Mouse (Mus musculus) myocyte (in vitro differentiated cells): ENCODE data around the gene Cdh3. TPM values are rescaled to one million over a fixed set of nuclear protein-coding genes. Genes with fewer than 3 reads are reported as not detected.

ENCODE experiments used
- H3K27me3 ChIP-seq: one replicate; pipeline ENCODE4 v1.6.1; 2011; ENCODE audit not compliant: control insufficient read depth, insufficient read depth, insufficient read length
- H3K36me3 ChIP-seq: one replicate; pipeline ENCODE4 v1.6.1; 2011; ENCODE audit not compliant: control insufficient read depth, insufficient read depth
- H3K4me2 ChIP-seq: one replicate; pipeline ENCODE4 v1.6.1; 2011; ENCODE audit warnings: low read depth, control low read depth
- H3K4me3 ChIP-seq: one replicate; pipeline ENCODE4 v1.5.1; 2011; ENCODE audit warnings: mild to moderate bottlenecking, control low read depth, moderate library complexity
- H3K79me2 ChIP-seq: one replicate; pipeline ENCODE4 v1.6.1; 2011; ENCODE audit not compliant: control insufficient read depth, insufficient read depth
- H3ac ChIP-seq: one replicate; pipeline ENCODE4 v1.6.1; 2011; ENCODE audit not compliant: control insufficient read depth, insufficient read length
- CEBPB ChIP-seq: IDR thresholded peaks from 2 replicates; pipeline ENCODE4 v1.6.1; 2011; ENCODE audit warnings: mild to moderate bottlenecking, moderate library complexity; ENCODE audit not compliant: poor library complexity, insufficient read depth, severe bottlenecking
- E2F4 ChIP-seq: IDR thresholded peaks from one replicate; pipeline ENCODE4 v1.6.1; 2011; ENCODE audit warnings: mild to moderate bottlenecking, control low read depth, moderate library complexity; ENCODE audit not compliant: insufficient read depth
- MAX ChIP-seq: IDR thresholded peaks from one replicate; pipeline ENCODE4 v1.6.1; 2011; ENCODE audit warnings: low read depth, mild to moderate bottlenecking, control low read depth
- MYOD1 ChIP-seq, 3 experiments: IDR thresholded peaks; one replicate each; pipeline ENCODE4 v1.6.1; 2011; ENCODE audit warnings: control low read depth in 2 of 3, low read depth in 2 of 3, mild to moderate bottlenecking in 2 of 3, moderate library complexity in 1 of 3; ENCODE audit not compliant: insufficient read length in 2 of 3, control insufficient read depth in 1 of 3
- MYOG ChIP-seq, 3 experiments: IDR thresholded peaks; one replicate each; pipeline ENCODE4 v1.6.1; 2011; ENCODE audit warnings: control low read depth in 2 of 3, low read depth in 2 of 3, mild to moderate bottlenecking in 2 of 3; ENCODE audit not compliant: insufficient read length in 2 of 3, control insufficient read depth in 1 of 3, insufficient read depth in 1 of 3
- POLR2A ChIP-seq: IDR thresholded peaks from one replicate; pipeline ENCODE4 v1.6.1; 2011; ENCODE audit warnings: low read depth, mild to moderate bottlenecking, control low read depth, moderate library complexity; ENCODE audit not compliant: insufficient read length
- POLR2AphosphoS2 ChIP-seq: IDR thresholded peaks from one replicate; pipeline ENCODE4 v1.6.1; 2011; ENCODE audit warnings: low read depth, control low read depth; ENCODE audit not compliant: insufficient read length
- REST ChIP-seq: IDR thresholded peaks from one replicate; pipeline ENCODE4 v1.6.1; 2011; ENCODE audit warnings: mild to moderate bottlenecking, control low read depth, moderate library complexity; ENCODE audit not compliant: insufficient read depth, insufficient read length
- SRF ChIP-seq: IDR thresholded peaks from one replicate; pipeline ENCODE4 v1.6.1; 2011; ENCODE audit warnings: low read depth; ENCODE audit not compliant: control insufficient read depth, insufficient read length
- TCF12 ChIP-seq: IDR thresholded peaks from one replicate; pipeline ENCODE4 v1.6.1; 2011; ENCODE audit warnings: mild to moderate bottlenecking, control low read depth; ENCODE audit not compliant: poor library complexity, insufficient read depth, severe bottlenecking
- TCF3 ChIP-seq: IDR thresholded peaks from one replicate; pipeline ENCODE4 v1.6.1; 2011; ENCODE audit warnings: low read depth, control low read depth; ENCODE audit not compliant: insufficient read length
- USF1 ChIP-seq: IDR thresholded peaks from one replicate; pipeline ENCODE4 v1.6.1; 2011; ENCODE audit warnings: low read depth, mild to moderate bottlenecking, control low read depth, moderate library complexity
- polyA plus RNA-seq: library from polyadenylated mRNA; unstranded; fragments of >200 nt; fragmentation: generic; extraction: Trizol; gene quantifications from one replicate; pipeline ENCODE4 v1.2.1, GENCODE M21; 2012; ENCODE audit warnings: missing spikeins

Gene Cdh3
- polyA plus RNA-seq, 1 experiment: 0.17 TPM

- no peaks in the 10 kb centered on the region for H3K36me3 ChIP-seq
These were observed 32.4 kb downstream of the Cdh3 start for GRCm38 (mm10) chr8:106543043-106543442.

GRCm38 (mm10) chr8:106545149-106545548 is 34.5 kb downstream of the Cdh3 start:
- Histone ChIP-seq H3ac (no peak overlapping the region), H3K4me2 (no peak overlapping the region), H3K4me3 (no peak overlapping the region), H3K27me3 (no peaks in the 10 kb centered on the region), H3K79me2 (no peaks in the 10 kb centered on the region), H3K36me3 (no peaks in the 10 kb centered on the region)
- TF ChIP-seq POLR2A: no peak
- no peak for TF ChIP-seq TCF12
- no peak for TF ChIP-seq MYOD1 (IDR thresholded peaks at IDR 0.05; ENCODE audit: control insufficient read depth in 1 of 3, insufficient read length in 2 of 3, low read depth in 2 of 3)
- TF ChIP-seq MYOG (IDR thresholded peaks at IDR 0.05; ENCODE audit: control insufficient read depth in 1 of 3, insufficient read depth in 1 of 3, insufficient read length in 2 of 3, low read depth in 2 of 3): no peak
- no peak for TF ChIP-seq POLR2AphosphoS2
- no peak for TF ChIP-seq USF1
- no peak for TF ChIP-seq TCF3
- TF ChIP-seq CEBPB: no peak
- TF ChIP-seq MAX: no peak
- no peak for TF ChIP-seq E2F4
- TF ChIP-seq SRF: no peak

More at GRCm38 (mm10) chr8:106543043-106543442, 32.4 kb downstream of the Cdh3 start:
- H3K79me2 ChIP-seq: no peaks in the 10 kb centered on the region
- H3ac ChIP-seq: no peak overlapping the region
- no peak for TF ChIP-seq CEBPB
- no peak for TF ChIP-seq POLR2AphosphoS2
- TF ChIP-seq REST: no peak
- no peak for TF ChIP-seq SRF
- no peak for TF ChIP-seq MYOG (IDR thresholded peaks at IDR 0.05; ENCODE audit: control insufficient read depth in 1 of 3, insufficient read depth in 1 of 3, insufficient read length in 2 of 3, low read depth in 2 of 3)
- TF ChIP-seq TCF12: no peak
- TF ChIP-seq MAX: no peak
- TF ChIP-seq E2F4: no peak
- TF ChIP-seq USF1: no peak
- TF ChIP-seq TCF3: no peak
- no peak for TF ChIP-seq MYOD1 (IDR thresholded peaks at IDR 0.05; ENCODE audit: control insufficient read depth in 1 of 3, insufficient read length in 2 of 3, low read depth in 2 of 3)
- TF ChIP-seq POLR2A: no peak
- no peaks in the 10 kb centered on the region for H3K27me3 ChIP-seq
- H3K4me2 ChIP-seq: no peak overlapping the region
- no peak overlapping the region for H3K4me3 ChIP-seq

GRCm38 (mm10) chr8:106546746-106547145 is 36.1 kb downstream of the Cdh3 start:
- TF ChIP-seq TCF12 (no peak), MYOG (IDR thresholded peaks at IDR 0.05; ENCODE audit: control insufficient read depth in 1 of 3, insufficient read depth in 1 of 3, insufficient read length in 2 of 3, low read depth in 2 of 3) (no peak), TCF3 (no peak), SRF (no peak), MAX (no peak), POLR2A (no peak), USF1 (no peak), E2F4 (no peak), REST (no peak), CEBPB (no peak), MYOD1 (IDR thresholded peaks at IDR 0.05; ENCODE audit: control insufficient read depth in 1 of 3, insufficient read length in 2 of 3, low read depth in 2 of 3) (no peak)
- no peaks in the 10 kb centered on the region for H3K27me3 ChIP-seq
- H3ac ChIP-seq: no peak overlapping the region
- H3K36me3 ChIP-seq: no peaks in the 10 kb centered on the region
- no peaks in the 10 kb centered on the region for H3K79me2 ChIP-seq
- no peak overlapping the region for H3K4me3 ChIP-seq
- no peak overlapping the region for H3K4me2 ChIP-seq

- no peaks in the 10 kb centered on the region for H3K79me2 ChIP-seq
- no peak overlapping the region for H3K4me2 ChIP-seq
- H3K4me3 ChIP-seq: no peak overlapping the region
- TF ChIP-seq E2F4 (no peak), SRF (no peak), TCF3 (no peak), POLR2A (no peak), MYOG (IDR thresholded peaks at IDR 0.05; ENCODE audit: control insufficient read depth in 1 of 3, insufficient read depth in 1 of 3, insufficient read length in 2 of 3, low read depth in 2 of 3) (no peak), REST (no peak), POLR2AphosphoS2 (no peak), MYOD1 (IDR thresholded peaks at IDR 0.05; ENCODE audit: control insufficient read depth in 1 of 3, insufficient read length in 2 of 3, low read depth in 2 of 3) (no peak), TCF12 (no peak), USF1 (no peak), CEBPB (no peak), MAX (no peak)
- H3K36me3 ChIP-seq: no peaks in the 10 kb centered on the region
- no peak overlapping the region for H3ac ChIP-seq
- H3K27me3 ChIP-seq: no peaks in the 10 kb centered on the region
These were observed 37.8 kb downstream of the Cdh3 start for GRCm38 (mm10) chr8:106548366-106548936.

- TF ChIP-seq MYOG (IDR thresholded peaks at IDR 0.05; ENCODE audit: control insufficient read depth in 1 of 3, insufficient read depth in 1 of 3, insufficient read length in 2 of 3, low read depth in 2 of 3) (peak in 2 of 3 experiments; percentile 44 to 79), MYOD1 (IDR thresholded peaks at IDR 0.05; ENCODE audit: control insufficient read depth in 1 of 3, insufficient read length in 2 of 3, low read depth in 2 of 3) (peak in 2 of 3 experiments; percentile 64 to 67), POLR2AphosphoS2 (no peak)
- no peaks in the 10 kb centered on the region for H3K36me3 ChIP-seq
- no peaks in the 10 kb centered on the region for H3K79me2 ChIP-seq
- no peaks in the 10 kb centered on the region for H3K27me3 ChIP-seq
- no peak overlapping the region for H3K4me2 ChIP-seq
- no peak overlapping the region for H3ac ChIP-seq
- H3K4me3 ChIP-seq: no peak overlapping the region
These were observed 40.2 kb downstream of the Cdh3 start for GRCm38 (mm10) chr8:106550906-106551305.
